Mouse (Mus musculus) megakaryocyte, embryonic 14.5 days (primary cell): ENCODE data around the gene Tmem95. TPM values are rescaled to one million over a fixed set of nuclear protein-coding genes. Genes with fewer than 3 reads are reported as not detected.

ENCODE experiments used
- H3K27me3 ChIP-seq: replicated peaks from 2 replicates; pipeline ENCODE3; 2012; ENCODE audit warnings: inconsistent platforms
- H3K36me3 ChIP-seq: replicated peaks from 2 replicates; pipeline ENCODE3; 2012; ENCODE audit warnings: low read length, inconsistent platforms, mixed read lengths
- H3K4me1 ChIP-seq: 2 replicates; pipeline ENCODE4 v1.6.1; 2012; ENCODE audit warnings: inconsistent platforms
- H3K4me3 ChIP-seq: replicated peaks from 2 replicates; pipeline ENCODE3; 2012; ENCODE audit warnings: moderate library complexity, mild to moderate bottlenecking, inconsistent platforms
- H3K9me3 ChIP-seq: 2 replicates; pipeline ENCODE4 v1.6.1; 2012; ENCODE audit warnings: inconsistent platforms
- FLI1 ChIP-seq: IDR thresholded peaks from 2 replicates; pipeline ENCODE4 v1.6.1; 2012; ENCODE audit warnings: low read length, inconsistent platforms, mixed read lengths
- GATA1 ChIP-seq: IDR thresholded peaks from 3 replicates; pipeline ENCODE4 v1.6.1; 2012; ENCODE audit warnings: mixed read lengths, low read length, inconsistent platforms, borderline replicate concordance
- polyA plus RNA-seq: library from polyadenylated mRNA; stranded (reverse); fragments of >175 nt; gene quantifications from 2 replicates; pipeline ENCODE4 v1.2.3, GENCODE M21; 2012; ENCODE audit warnings: low replicate concordance; ENCODE audit not compliant: insufficient read depth

The Tmem95 gene
- polyA plus RNA-seq, 1 experiment, result not detected

GRCm38 (mm10) chr11:69895291-69895690 lies 17.5 kb upstream of the Tmem95 start, which contains the start of gene Acap1:
Gene Acap1 (minus strand): TSS chr11:69895539.
- Histone ChIP-seq H3K4me3 (peak within 1 kb of the TSS; percentile 88), H3K4me1 (peaks cover 79% of the 10 kb centered on the region), H3K27me3 (no peaks in the 10 kb centered on the region), H3K36me3 (peaks cover 6% of the 10 kb centered on the region), H3K9me3 (no peaks in the 10 kb centered on the region)
- TF ChIP-seq GATA1, result no peak
- TF ChIP-seq FLI1, result no peak

DNA sequence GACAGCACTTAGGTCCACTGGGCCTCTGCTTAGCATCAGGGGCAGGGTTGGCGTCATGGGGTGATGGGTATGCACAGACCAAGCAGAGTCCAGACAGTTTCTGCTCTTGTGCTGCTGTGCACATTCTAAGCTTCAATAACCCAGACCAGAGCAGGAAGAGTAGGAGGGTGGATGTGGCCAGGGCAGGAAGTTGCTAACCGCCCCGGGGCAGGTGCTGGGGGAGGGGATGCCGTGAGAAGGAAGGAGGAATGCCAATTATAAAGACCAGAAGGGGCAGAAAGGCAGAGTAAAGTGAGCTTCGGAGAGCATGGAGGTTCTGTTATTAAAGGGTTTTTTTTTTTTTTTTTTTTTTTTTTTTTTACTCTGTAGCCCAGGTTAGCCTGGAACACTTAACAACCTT lies 16.9 kb upstream of the Tmem95 start:
- H3K27me3 ChIP-seq, result no peaks in the 10 kb centered on the region
- peaks cover 78% of the 10 kb centered on the region for H3K4me1 ChIP-seq
- TF ChIP-seq FLI1, result no peak
- TF ChIP-seq GATA1, result no peak
- H3K9me3 ChIP-seq, result no peaks in the 10 kb centered on the region
- peaks cover 12% of the 10 kb centered on the region for H3K36me3 ChIP-seq
- peak overlapping the region; percentile 88 for H3K4me3 ChIP-seq

DNA sequence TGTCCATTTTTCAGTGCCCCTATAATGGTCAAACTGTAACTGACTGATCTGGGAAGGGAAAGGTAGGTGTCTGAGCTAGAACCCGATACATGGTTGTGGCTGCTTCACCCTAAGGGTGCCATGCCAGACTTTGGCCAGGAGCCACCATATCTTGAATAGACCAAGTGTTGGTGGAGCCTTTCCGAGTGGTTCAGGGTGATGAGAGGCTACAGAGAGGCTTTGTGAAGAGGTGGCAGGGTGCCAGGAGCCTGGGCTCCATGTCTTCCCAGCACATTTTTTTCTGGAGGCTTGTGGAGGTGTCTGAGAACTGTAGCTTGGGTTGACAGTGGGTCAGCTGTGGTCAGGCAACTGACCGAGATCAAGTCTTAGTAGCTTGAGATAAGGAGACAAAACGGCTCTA lies 13.7 kb upstream of the Tmem95 start:
- Histone ChIP-seq H3K36me3 (peaks cover 41% of the 10 kb centered on the region), H3K27me3 (no peaks in the 10 kb centered on the region), H3K4me1 (peaks cover 71% of the 10 kb centered on the region)

GRCm38 (mm10) chr11:69886907-69887635 lies 9.3 kb upstream of the Tmem95 start:
- TF ChIP-seq GATA1 (no peak), FLI1 (no peak)
- Histone ChIP-seq H3K4me3 (no peak overlapping the region), H3K9me3 (no peaks in the 10 kb centered on the region), H3K36me3 (peaks cover 79% of the 10 kb centered on the region), H3K27me3 (no peaks in the 10 kb centered on the region), H3K4me1 (peaks cover 49% of the 10 kb centered on the region)

More for the DNA sequence above, 13.7 kb upstream of the Tmem95 start:
- Histone ChIP-seq H3K4me3 (no peak overlapping the region), H3K9me3 (no peaks in the 10 kb centered on the region)
- no peak for TF ChIP-seq GATA1
- no peak for TF ChIP-seq FLI1

GRCm38 (mm10) chr11:69884663-69885062 lies 6.8 kb upstream of the Tmem95 start:
- TF ChIP-seq FLI1, result no peak
- TF ChIP-seq GATA1, result no peak
- H3K4me3 ChIP-seq, result no peak overlapping the region
- H3K4me1 ChIP-seq, result peaks cover 51% of the 10 kb centered on the region
- H3K9me3 ChIP-seq, result no peaks in the 10 kb centered on the region
- peaks cover 66% of the 10 kb centered on the region for H3K36me3 ChIP-seq
- no peaks in the 10 kb centered on the region for H3K27me3 ChIP-seq

DNA sequence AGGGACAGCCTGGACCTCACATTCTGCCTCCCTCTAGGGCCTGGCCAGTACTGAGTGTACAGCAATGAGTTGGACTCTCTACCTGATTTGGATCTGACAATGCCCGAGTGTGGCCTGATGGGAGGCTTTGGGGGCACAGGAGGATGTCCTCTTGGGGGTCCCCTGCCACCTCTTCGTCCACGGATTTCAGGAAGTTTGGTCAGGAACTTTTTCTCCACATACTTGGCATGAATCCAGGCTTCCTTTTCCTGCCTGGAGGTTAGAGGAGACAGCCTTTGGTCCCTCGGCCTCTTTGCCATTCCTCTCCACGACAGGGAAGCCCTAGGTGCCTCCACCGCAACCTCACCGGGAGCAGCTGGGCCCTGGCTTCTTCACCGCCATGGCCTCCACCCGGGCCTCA lies 6.4 kb upstream of the Tmem95 start:
- peaks cover 51% of the 10 kb centered on the region for H3K4me1 ChIP-seq
- no peaks in the 10 kb centered on the region for H3K9me3 ChIP-seq
- TF ChIP-seq GATA1 (no peak), FLI1 (no peak)
- peaks cover 63% of the 10 kb centered on the region for H3K36me3 ChIP-seq
- H3K27me3 ChIP-seq, result no peaks in the 10 kb centered on the region
- H3K4me3 ChIP-seq, result no peak overlapping the region

GRCm38 (mm10) chr11:69883527-69884151 lies 5.8 kb upstream of the Tmem95 start:
- H3K4me3 ChIP-seq, result no peak overlapping the region
- peaks cover 56% of the 10 kb centered on the region for H3K4me1 ChIP-seq
- no peaks in the 10 kb centered on the region for H3K27me3 ChIP-seq
- no peak for TF ChIP-seq GATA1
- no peak for TF ChIP-seq FLI1
- H3K9me3 ChIP-seq, result no peaks in the 10 kb centered on the region
- peaks cover 59% of the 10 kb centered on the region for H3K36me3 ChIP-seq

GRCm38 (mm10) chr11:69883066-69883465 lies 5.2 kb upstream of the Tmem95 start:
- Histone ChIP-seq H3K27me3 (no peaks in the 10 kb centered on the region), H3K36me3 (peaks cover 56% of the 10 kb centered on the region), H3K9me3 (no peaks in the 10 kb centered on the region), H3K4me1 (peaks cover 62% of the 10 kb centered on the region), H3K4me3 (no peak overlapping the region)
- TF ChIP-seq FLI1 (no peak), GATA1 (no peak)

GRCm38 (mm10) chr11:69881787-69882670 lies 4.2 kb upstream of the Tmem95 start:
- H3K36me3 ChIP-seq, result peaks cover 46% of the 10 kb centered on the region
- no peaks in the 10 kb centered on the region for H3K9me3 ChIP-seq
- H3K4me1 ChIP-seq, result peaks cover 68% of the 10 kb centered on the region
- no peak for TF ChIP-seq FLI1
- TF ChIP-seq GATA1, result no peak
- peak overlapping the region; percentile 95 for H3K4me3 ChIP-seq
- H3K27me3 ChIP-seq, result no peaks in the 10 kb centered on the region

- peak within 1 kb of the TSS; percentile 95 for H3K4me3 ChIP-seq
- TF ChIP-seq GATA1, result no peak
- H3K4me1 ChIP-seq, result peaks cover 75% of the 10 kb centered on the region
- peaks cover 36% of the 10 kb centered on the region for H3K36me3 ChIP-seq
- no peaks in the 10 kb centered on the region for H3K27me3 ChIP-seq
- H3K9me3 ChIP-seq, result no peaks in the 10 kb centered on the region
Measured at GRCm38 (mm10) chr11:69880853-69881603, 3.2 kb upstream of the Tmem95 start, which contains the start of gene Kctd11. Gene Kctd11 (minus strand): TSS chr11:69881406.
